Mouse (Mus musculus) hindbrain, postnatal 0 days (tissue): ENCODE measurements at regions not wholly inside any gene's neighbourhood (a gene's known extent, or its start where the extent isn't known, plus 50 kb on each side); places are given as distances from the start of the nearest gene placed in this dataset.
"Not testable (repeated sequence)": the region's sequence is repeated elsewhere in the genome, so short reads cannot be mapped to it uniquely, and the experiment has no call there.

Experiments
- ATAC-seq: fragments of 200-750 bp; cut with Nextera tagmentation; 2 replicates; pipeline ENCODE4 v1.8.0; 2017; ENCODE audit warnings: mild to moderate bottlenecking, moderate TSS enrichment, moderate library complexity
- DNase-seq: peaks from one replicate; pipeline ENCODE4 v3.0.0-alpha.2; 2015; ENCODE audit warnings: low spot score
- H3K27ac ChIP-seq: fragments of 300-500 bp; sonication (generic); 2 replicates; pipeline ENCODE4 v1.5.1; 2014; ENCODE audit warnings: mild to moderate bottlenecking
- H3K27me3 ChIP-seq: fragments of 300-500 bp; sonication (generic); 2 replicates; pipeline ENCODE4 v1.6.1; 2014; ENCODE audit warnings: low read length, mixed read lengths; ENCODE audit not compliant: insufficient read depth
- H3K36me3 ChIP-seq: fragments of 300-500 bp; sonication (generic); 2 replicates; pipeline ENCODE4 v1.6.1; 2014; ENCODE audit warnings: low read length, mixed read lengths; ENCODE audit not compliant: insufficient read depth
- H3K4me1 ChIP-seq: fragments of 300-500 bp; sonication (generic); 2 replicates; pipeline ENCODE4 v1.6.1; 2014; ENCODE audit warnings: antibody characterized with exemption, low read length, mixed read lengths; ENCODE audit not compliant: insufficient read depth
- H3K4me2 ChIP-seq: fragments of 300-500 bp; sonication (generic); 2 replicates; pipeline ENCODE4 v1.6.1; 2014; ENCODE audit warnings: low read depth, mild to moderate bottlenecking, low read length, moderate library complexity, mixed read lengths
- H3K4me3 ChIP-seq: fragments of 300-500 bp; sonication (generic); 2 replicates; pipeline ENCODE4 v1.5.1; 2014; ENCODE audit warnings: low read length
- H3K9ac ChIP-seq: fragments of 300-500 bp; sonication (generic); replicated peaks from 2 replicates; pipeline ENCODE4 v1.6.1; 2014; ENCODE audit warnings: mild to moderate bottlenecking, low read length, moderate library complexity, mixed read lengths
- H3K9me3 ChIP-seq: fragments of 300-500 bp; sonication (generic); 2 replicates; pipeline ENCODE4 v1.6.1; 2016; ENCODE audit warnings: low read length, mixed read lengths
- CTCF ChIP-seq: IDR thresholded peaks from 2 replicates; pipeline ENCODE4 v1.5.1; 2016; ENCODE audit warnings: antibody characterized with exemption, control low read depth, low read depth
- WGBS: fragments of 180-500 bp; shearing (Covaris S2); extraction: QIAGEN DNeasy Blood & Tissue Kit; methylation state at CpG from one replicate; pipeline ENCODE4 v1.1.7; 2014; 5-methylcytosine and 5-hydroxymethylcytosine counted together

- H3K9me3 ChIP-seq: no peaks in the 10 kb centered on the region
- H3K4me3 ChIP-seq: no peak overlapping the region
- no peak overlapping the region for H3K9ac ChIP-seq
- TF ChIP-seq CTCF: peak; percentile 96
- no peaks in the 10 kb centered on the region for H3K4me1 ChIP-seq
- no peak overlapping the region for H3K27ac ChIP-seq
- ATAC-seq (peak; percentile 78), DNase-seq (peak; percentile 93)
- no peaks in the 10 kb centered on the region for H3K36me3 ChIP-seq
- 21% methylated on average over 7 of the region's 7 CpGs for WGBS
- no peak overlapping the region for H3K4me2 ChIP-seq
- H3K27me3 ChIP-seq: no peaks in the 10 kb centered on the region
Observed at GRCm38 (mm10) chr3:31603237-31603636, 293.1 kb upstream of the Slc7a14 start.

- 71% methylated on average over 4 of the region's 4 CpGs for WGBS
- H3K9ac ChIP-seq, H3K4me3 ChIP-seq: not testable (repeated sequence)
Observed at GRCm38 (mm10) chr3:31596581-31596980, 286.4 kb upstream of the Slc7a14 start.

DNA sequence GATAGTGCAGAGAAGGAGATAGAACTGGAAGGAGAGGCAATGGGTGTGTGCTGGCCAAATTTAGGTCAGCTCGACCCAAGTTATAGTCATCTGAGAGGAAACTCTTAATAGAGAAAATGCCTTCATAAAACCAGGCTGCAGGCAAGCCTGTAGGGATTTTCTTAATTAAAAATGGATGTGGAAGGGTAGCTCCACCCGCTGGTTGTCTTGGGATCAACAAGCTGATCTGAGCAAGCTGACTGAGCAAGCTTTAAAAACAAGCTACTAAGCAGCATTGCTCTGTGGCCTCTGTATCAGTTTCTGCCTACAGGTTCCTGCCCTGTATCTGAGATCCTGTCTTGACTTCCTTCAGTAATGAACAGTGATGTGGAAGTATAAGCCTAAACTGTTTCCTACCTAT, 275.8 kb upstream of the Slc7a14 start:
- Histone ChIP-seq H3K9me3 (no peaks in the 10 kb centered on the region), H3K27ac (no peak overlapping the region), H3K4me3 (no peak overlapping the region), H3K4me2 (no peak overlapping the region), H3K4me1 (no peaks in the 10 kb centered on the region), H3K9ac (no peak overlapping the region), H3K27me3 (no peaks in the 10 kb centered on the region), H3K36me3 (no peaks in the 10 kb centered on the region)
- 69% methylated on average over 2 of the region's 2 CpGs for WGBS
- ATAC-seq (no peak), DNase-seq (peak; percentile 35)
- TF ChIP-seq CTCF: peak; percentile 50

More at GRCm38 (mm10) chr3:31596581-31596980, 286.4 kb upstream of the Slc7a14 start:
- H3K27me3 ChIP-seq, H3K36me3 ChIP-seq, H3K9me3 ChIP-seq, H3K27ac ChIP-seq, ATAC-seq, DNase-seq, H3K4me1 ChIP-seq, H3K4me2 ChIP-seq: not testable (repeated sequence)

DNA sequence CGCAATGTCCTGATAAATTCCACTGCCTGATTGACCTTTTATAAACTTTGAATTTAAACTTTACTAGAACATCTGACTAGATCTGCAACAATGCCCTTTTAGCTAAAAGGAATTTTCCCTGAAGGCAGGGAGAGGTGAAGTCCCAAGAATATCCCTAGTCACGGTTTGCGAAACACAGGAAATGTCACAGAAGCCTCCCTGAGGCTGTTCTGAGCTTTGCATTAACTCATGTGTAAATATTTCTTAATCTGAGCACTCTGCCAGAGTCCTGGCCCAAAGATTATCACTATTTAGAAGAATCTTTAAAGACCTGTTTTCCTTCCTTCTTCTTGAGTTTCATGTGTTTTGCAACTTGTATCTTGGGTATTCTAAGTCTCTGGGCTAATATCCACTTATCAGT, 263.7 kb upstream of the Slc7a14 start:
- ATAC-seq (no peak), DNase-seq (no peak)
- Histone ChIP-seq H3K27me3 (no peaks in the 10 kb centered on the region), H3K9me3 (peaks cover 4% of the 10 kb centered on the region; the same call in 1 of the 2 replicates), H3K4me1 (no peaks in the 10 kb centered on the region), H3K36me3 (no peaks in the 10 kb centered on the region), H3K4me2 (no peak overlapping the region), H3K4me3 (no peak overlapping the region), H3K27ac (no peak overlapping the region), H3K9ac (no peak overlapping the region)
- 90% methylated on average over 3 of the region's 3 CpGs for WGBS
- TF ChIP-seq CTCF: no peak
